In genomic region chr4:59002948-59003805, GRCm38 (mm10) we compare ENCODE assay signal across 8 mouse cellular contexts. TPM values are rescaled to one million over a fixed set of nuclear protein-coding genes. Genes with fewer than 3 reads are reported as not detected.
A peak's percentile ranks its signal among the peaks of the same experiment; 100 is the strongest.
DNase-seq lines count a peak whose midpoint lies in the region; ATAC-seq and TF ChIP-seq lines count a peak whose summit lies in the region.

Gene Gm20503, plus strand, starts transcription at chr4:59003210.

- H3K36me3 ChIP-seq in embryonic facial prominence, embryonic 12.5 days, result no peaks in the 10 kb centered on the region
- no peaks in the 10 kb centered on the region for H3K36me3 ChIP-seq in kidney, adult 2 months (ENCODE audit: control insufficient read depth, insufficient read depth, low read length)
- H3K36me3 ChIP-seq in limb, embryonic 11.5 days (ENCODE audit: control insufficient read depth, insufficient read depth, low read length), result no peaks in the 10 kb centered on the region
- H3K36me3 ChIP-seq in midbrain, embryonic 13.5 days, result no peaks in the 10 kb centered on the region
- H3K36me3 ChIP-seq in small intestine, adult 2 months (ENCODE audit: control insufficient read depth, insufficient read depth, low read length), result no peaks in the 10 kb centered on the region

- under 1% methylated on average over 83 of the region's 89 CpGs for WGBS in embryonic facial prominence, embryonic 12.5 days
- WGBS in kidney, adult 2 months, result under 1% methylated on average over 89 of the region's 89 CpGs
- under 1% methylated on average over 77 of the region's 89 CpGs for WGBS in limb, embryonic 11.5 days
- under 1% methylated on average over 86 of the region's 89 CpGs for WGBS in midbrain, embryonic 13.5 days
- WGBS in small intestine, adult 2 months, result under 1% methylated on average over 73 of the region's 89 CpGs

- DNase-seq in 3134 (ENCODE audit: extremely low read depth, insufficient read length, low spot score), result peak; percentile 90
- DNase-seq in adrenal gland, postnatal 36 days, result peak; percentile 95 to 96
- peak; percentile 92 to 96 for DNase-seq in heart, adult 18-20 months
- DNase-seq in kidney, adult 2 months, result peak; percentile 95
- peak; percentile 93 for DNase-seq in limb, embryonic 11.5 days (ENCODE audit: low spot score)

- H3K27me3 ChIP-seq in embryonic facial prominence, embryonic 12.5 days, result no peaks in the 10 kb centered on the region
- H3K27me3 ChIP-seq in kidney, adult 2 months (replicated peaks; ENCODE audit: control insufficient read depth, insufficient read depth, low read length), result no peaks in the 10 kb centered on the region
- no peaks in the 10 kb centered on the region for H3K27me3 ChIP-seq in limb, embryonic 11.5 days (ENCODE audit: control insufficient read depth, insufficient read depth, low read length)
- no peaks in the 10 kb centered on the region; the same call in 1 of the 2 replicates for H3K27me3 ChIP-seq in midbrain, embryonic 13.5 days
- H3K27me3 ChIP-seq in small intestine, adult 2 months (ENCODE audit: control insufficient read depth, insufficient read depth, low read length), result no peaks in the 10 kb centered on the region

- peak within 1 kb of the TSS; percentile 90 for H3K4me2 ChIP-seq in embryonic facial prominence, embryonic 12.5 days (replicated peaks)
- peak within 1 kb of the TSS; percentile 81 for H3K4me2 ChIP-seq in limb, embryonic 11.5 days (ENCODE audit: low read depth, severe bottlenecking)
- peak within 1 kb of the TSS; percentile 86 for H3K4me2 ChIP-seq in midbrain, embryonic 13.5 days (replicated peaks)

- peak; percentile 53 for TF ChIP-seq POLR2A in kidney, adult 2 months (IDR thresholded peaks at IDR 0.05; ENCODE audit: low read depth, low read length)
- TF ChIP-seq POLR2A in small intestine, adult 2 months (IDR thresholded peaks at IDR 0.05; ENCODE audit: low read depth, low read length), result peak; percentile 74; the same call in 1 of the 2 replicates

- TF ChIP-seq CTCF in kidney, adult 2 months (conservative IDR thresholded peaks at IDR 0.05; ENCODE audit: insufficient read depth, insufficient read length, low read depth, low read length), result no peak
- no peak for TF ChIP-seq CTCF in small intestine, adult 2 months (IDR thresholded peaks at IDR 0.05; ENCODE audit: extremely low read depth, insufficient read length, insufficient replicate concordance, low read depth, low read length)

- peak within 1 kb of the TSS; percentile 91 for H3K9ac ChIP-seq in embryonic facial prominence, embryonic 12.5 days
- H3K9ac ChIP-seq in limb, embryonic 11.5 days (ENCODE audit: low read length), result peak within 1 kb of the TSS; percentile 89
- peak within 1 kb of the TSS; percentile 94 for H3K9ac ChIP-seq in midbrain, embryonic 13.5 days (replicated peaks)

- H3K27ac ChIP-seq in embryonic facial prominence, embryonic 12.5 days, result peak within 1 kb of the TSS; percentile 85
- H3K27ac ChIP-seq in kidney, adult 2 months (ENCODE audit: insufficient read depth, low read depth, low read length), result peak within 1 kb of the TSS; percentile 21
- H3K27ac ChIP-seq in limb, embryonic 11.5 days (replicated peaks; ENCODE audit: low read depth, low read length), result peak within 1 kb of the TSS; percentile 70; the same call in 1 of the 2 replicates
- peak within 1 kb of the TSS; percentile 93 for H3K27ac ChIP-seq in midbrain, embryonic 13.5 days
- H3K27ac ChIP-seq in small intestine, adult 2 months (ENCODE audit: insufficient read depth, low read depth, low read length), result peak within 1 kb of the TSS; percentile 51

- H3K4me1 ChIP-seq in embryonic facial prominence, embryonic 12.5 days, result peaks cover 20% of the 10 kb centered on the region
- H3K4me1 ChIP-seq in kidney, adult 2 months (ENCODE audit: control insufficient read depth, insufficient read depth, low read length), result peaks cover 7% of the 10 kb centered on the region
- 0 out of 2 replicates have a peak, but pooled peaks cover 10% of the 10 kb centered on the region for H3K4me1 ChIP-seq in limb, embryonic 11.5 days (ENCODE audit: control insufficient read depth, insufficient read depth, low read length)
- H3K4me1 ChIP-seq in midbrain, embryonic 13.5 days (replicated peaks), result peaks cover 28% of the 10 kb centered on the region
- peaks cover 9% of the 10 kb centered on the region for H3K4me1 ChIP-seq in small intestine, adult 2 months (ENCODE audit: control insufficient read depth, insufficient read depth, insufficient read length, low read length)

- H3K9me3 ChIP-seq in embryonic facial prominence, embryonic 12.5 days, result no peaks in the 10 kb centered on the region
- H3K9me3 ChIP-seq in limb, embryonic 11.5 days (ENCODE audit: control insufficient read depth, low read length), result no peaks in the 10 kb centered on the region
- no peaks in the 10 kb centered on the region for H3K9me3 ChIP-seq in midbrain, embryonic 13.5 days

- H3K4me3 ChIP-seq in embryonic facial prominence, embryonic 12.5 days, result peak within 1 kb of the TSS; percentile 90
- peak within 1 kb of the TSS; percentile 84 for H3K4me3 ChIP-seq in kidney, adult 2 months (ENCODE audit: insufficient read depth, low read depth, low read length)
- peak within 1 kb of the TSS; percentile 92 for H3K4me3 ChIP-seq in limb, embryonic 11.5 days (ENCODE audit: low read depth, low read length)
- peak within 1 kb of the TSS; percentile 91 for H3K4me3 ChIP-seq in midbrain, embryonic 13.5 days (replicated peaks)
- peak within 1 kb of the TSS; percentile 82 for H3K4me3 ChIP-seq in small intestine, adult 2 months (ENCODE audit: low read depth, low read length)

- peak; percentile 98 for ATAC-seq in embryonic facial prominence, embryonic 12.5 days (ENCODE audit: insufficient number of reproducible peaks, insufficient read depth, low FRiP score, low TSS enrichment)
- ATAC-seq in limb, embryonic 11.5 days (ENCODE audit: insufficient number of reproducible peaks, low FRiP score, low TSS enrichment, low read depth), result peak; percentile 95
- ATAC-seq in midbrain, embryonic 13.5 days, result peak; percentile 99

RNA-seq across cellular contexts. Expression of gene Gm20503, which starts in this region (rescaled TPM):
- 1 to 10 TPM; 3.0 to 6.2 TPM for total RNA-seq in adrenal gland, postnatal 36 days (2021)
- 15.4 and 17.9 TPM in 2 replicates for polyA plus RNA-seq in embryonic facial prominence, embryonic 12.5 days (2016; fragmentation: Nextera tagmentation; extraction: Ambion mirVana)
- total RNA-seq in heart, adult 18-20 months (2021), result 1 to 10 TPM; 4.2 to 4.4 TPM
- polyA plus RNA-seq in kidney, adult 2 months (2012; rRNA removed), result not detected in 2 replicates
- polyA plus RNA-seq in limb, embryonic 11.5 days (2014; fragmentation: Nextera tagmentation; extraction: Ambion mirVana), result 9.7 TPM in 2 replicates
- 6.8 and 9.5 TPM in 2 replicates for polyA plus RNA-seq in midbrain, embryonic 13.5 days (2015; fragmentation: Nextera tagmentation; extraction: Ambion mirVana)
- polyA plus RNA-seq in small intestine, adult 2 months (2012; rRNA removed), result 0.96 TPM in 1 of 2 replicates, not detected in the other

Comparison
In these comparisons a context has a peak if more than half of its experiments do, and no peak if none do; other contexts are left out.
1. Peak in every context shown above with its lines: DNase-seq, ATAC-seq, H3K4me3 ChIP-seq and H3K27ac ChIP-seq.
2. Peak in DNase-seq, H3K4me3 ChIP-seq and H3K27ac ChIP-seq in kidney, adult 2 months; RNA of the gene not detected or under 1 TPM.
3. H3K27ac ChIP-seq: peak in every context shown above with its lines; median percentile 93 in midbrain, embryonic 13.5 days; 85 in embryonic facial prominence, embryonic 12.5 days; 70 in limb, embryonic 11.5 days; 51 in small intestine, adult 2 months; 21 in kidney, adult 2 months.